Mouse (Mus musculus) myocyte (in vitro differentiated cells): ENCODE measurements at regions not wholly inside any gene's neighbourhood (a gene's known extent, or its start where the extent isn't known, plus 50 kb on each side); places are given as distances from the start of the nearest gene placed in this dataset.

Source experiments
- H3K27me3 ChIP-seq: one replicate; pipeline ENCODE4 v1.6.1; 2011; ENCODE audit not compliant: control insufficient read depth, insufficient read depth, insufficient read length
- H3K36me3 ChIP-seq: one replicate; pipeline ENCODE4 v1.6.1; 2011; ENCODE audit not compliant: control insufficient read depth, insufficient read depth
- H3K4me2 ChIP-seq: one replicate; pipeline ENCODE4 v1.6.1; 2011; ENCODE audit warnings: low read depth, control low read depth
- H3K4me3 ChIP-seq: one replicate; pipeline ENCODE4 v1.5.1; 2011; ENCODE audit warnings: mild to moderate bottlenecking, control low read depth, moderate library complexity
- H3K79me2 ChIP-seq: one replicate; pipeline ENCODE4 v1.6.1; 2011; ENCODE audit not compliant: control insufficient read depth, insufficient read depth
- H3ac ChIP-seq: one replicate; pipeline ENCODE4 v1.6.1; 2011; ENCODE audit not compliant: control insufficient read depth, insufficient read length
- CEBPB ChIP-seq: IDR thresholded peaks from 2 replicates; pipeline ENCODE4 v1.6.1; 2011; ENCODE audit warnings: mild to moderate bottlenecking, moderate library complexity; ENCODE audit not compliant: poor library complexity, insufficient read depth, severe bottlenecking
- E2F4 ChIP-seq: IDR thresholded peaks from one replicate; pipeline ENCODE4 v1.6.1; 2011; ENCODE audit warnings: mild to moderate bottlenecking, control low read depth, moderate library complexity; ENCODE audit not compliant: insufficient read depth
- MAX ChIP-seq: IDR thresholded peaks from one replicate; pipeline ENCODE4 v1.6.1; 2011; ENCODE audit warnings: low read depth, mild to moderate bottlenecking, control low read depth
- MYOD1 ChIP-seq, 3 experiments: IDR thresholded peaks; one replicate each; pipeline ENCODE4 v1.6.1; 2011; ENCODE audit warnings: control low read depth in 2 of 3, low read depth in 2 of 3, mild to moderate bottlenecking in 2 of 3, moderate library complexity in 1 of 3; ENCODE audit not compliant: insufficient read length in 2 of 3, control insufficient read depth in 1 of 3
- MYOG ChIP-seq, 3 experiments: IDR thresholded peaks; one replicate each; pipeline ENCODE4 v1.6.1; 2011; ENCODE audit warnings: control low read depth in 2 of 3, low read depth in 2 of 3, mild to moderate bottlenecking in 2 of 3; ENCODE audit not compliant: insufficient read length in 2 of 3, control insufficient read depth in 1 of 3, insufficient read depth in 1 of 3
- POLR2A ChIP-seq: IDR thresholded peaks from one replicate; pipeline ENCODE4 v1.6.1; 2011; ENCODE audit warnings: low read depth, mild to moderate bottlenecking, control low read depth, moderate library complexity; ENCODE audit not compliant: insufficient read length
- POLR2AphosphoS2 ChIP-seq: IDR thresholded peaks from one replicate; pipeline ENCODE4 v1.6.1; 2011; ENCODE audit warnings: low read depth, control low read depth; ENCODE audit not compliant: insufficient read length
- REST ChIP-seq: IDR thresholded peaks from one replicate; pipeline ENCODE4 v1.6.1; 2011; ENCODE audit warnings: mild to moderate bottlenecking, control low read depth, moderate library complexity; ENCODE audit not compliant: insufficient read depth, insufficient read length
- SRF ChIP-seq: IDR thresholded peaks from one replicate; pipeline ENCODE4 v1.6.1; 2011; ENCODE audit warnings: low read depth; ENCODE audit not compliant: control insufficient read depth, insufficient read length
- TCF12 ChIP-seq: IDR thresholded peaks from one replicate; pipeline ENCODE4 v1.6.1; 2011; ENCODE audit warnings: mild to moderate bottlenecking, control low read depth; ENCODE audit not compliant: poor library complexity, insufficient read depth, severe bottlenecking
- TCF3 ChIP-seq: IDR thresholded peaks from one replicate; pipeline ENCODE4 v1.6.1; 2011; ENCODE audit warnings: low read depth, control low read depth; ENCODE audit not compliant: insufficient read length
- USF1 ChIP-seq: IDR thresholded peaks from one replicate; pipeline ENCODE4 v1.6.1; 2011; ENCODE audit warnings: low read depth, mild to moderate bottlenecking, control low read depth, moderate library complexity

- Histone ChIP-seq H3K27me3 (no peaks in the 10 kb centered on the region), H3K4me2 (no peak overlapping the region), H3K4me3 (no peak overlapping the region), H3K36me3 (no peaks in the 10 kb centered on the region), H3ac (no peak overlapping the region), H3K79me2 (no peaks in the 10 kb centered on the region)
- TF ChIP-seq USF1 (no peak), E2F4 (no peak), MAX (no peak), TCF12 (no peak), TCF3 (no peak), MYOG (IDR thresholded peaks at IDR 0.05; ENCODE audit: control insufficient read depth in 1 of 3, insufficient read depth in 1 of 3, insufficient read length in 2 of 3, low read depth in 2 of 3) (no peak), CEBPB (no peak), MYOD1 (IDR thresholded peaks at IDR 0.05; ENCODE audit: control insufficient read depth in 1 of 3, insufficient read length in 2 of 3, low read depth in 2 of 3) (no peak), REST (no peak)
These were observed 60.3 kb downstream of the 4930544G11Rik start for GRCm38 (mm10) chr6:66012675-66013074.

- H3ac ChIP-seq, result no peak overlapping the region
- no peaks in the 10 kb centered on the region for H3K79me2 ChIP-seq
- TF ChIP-seq POLR2AphosphoS2 (no peak), USF1 (no peak), SRF (no peak), MAX (no peak), CEBPB (no peak), E2F4 (no peak), TCF3 (no peak), REST (no peak), MYOG (IDR thresholded peaks at IDR 0.05; ENCODE audit: control insufficient read depth in 1 of 3, insufficient read depth in 1 of 3, insufficient read length in 2 of 3, low read depth in 2 of 3) (no peak), POLR2A (no peak), TCF12 (no peak), MYOD1 (IDR thresholded peaks at IDR 0.05; ENCODE audit: control insufficient read depth in 1 of 3, insufficient read length in 2 of 3, low read depth in 2 of 3) (no peak)
- H3K36me3 ChIP-seq, result no peaks in the 10 kb centered on the region
- no peak overlapping the region for H3K4me2 ChIP-seq
- no peak overlapping the region for H3K4me3 ChIP-seq
- no peaks in the 10 kb centered on the region for H3K27me3 ChIP-seq
These were observed 71.1 kb downstream of the 4930544G11Rik start for GRCm38 (mm10) chr6:66023531-66023930.

- Histone ChIP-seq H3K4me2 (no peak overlapping the region), H3K4me3 (no peak overlapping the region), H3K36me3 (no peaks in the 10 kb centered on the region), H3K27me3 (no peaks in the 10 kb centered on the region), H3K79me2 (no peaks in the 10 kb centered on the region), H3ac (no peak overlapping the region)
- TF ChIP-seq MAX, result no peak
These were observed 84.4 kb downstream of the 4930544G11Rik start for GRCm38 (mm10) chr6:66036789-66037188.

GRCm38 (mm10) chr6:66051852-66052251, 99.4 kb downstream of the 4930544G11Rik start:
- no peaks in the 10 kb centered on the region for H3K27me3 ChIP-seq
- H3K36me3 ChIP-seq, result no peaks in the 10 kb centered on the region
- TF ChIP-seq MYOG (IDR thresholded peaks at IDR 0.05; ENCODE audit: control insufficient read depth in 1 of 3, insufficient read depth in 1 of 3, insufficient read length in 2 of 3, low read depth in 2 of 3) (no peak), CEBPB (no peak), SRF (no peak), TCF3 (no peak), MAX (no peak), TCF12 (no peak), USF1 (no peak), MYOD1 (IDR thresholded peaks at IDR 0.05; ENCODE audit: control insufficient read depth in 1 of 3, insufficient read length in 2 of 3, low read depth in 2 of 3) (no peak), POLR2AphosphoS2 (no peak), POLR2A (no peak), E2F4 (no peak), REST (no peak)
- H3K4me2 ChIP-seq, result no peak overlapping the region
- no peak overlapping the region for H3K4me3 ChIP-seq
- H3ac ChIP-seq, result no peak overlapping the region
- no peaks in the 10 kb centered on the region for H3K79me2 ChIP-seq

GRCm38 (mm10) chr6:66052386-66052785, 100.0 kb downstream of the 4930544G11Rik start:
- Histone ChIP-seq H3K79me2 (no peaks in the 10 kb centered on the region), H3K4me2 (no peak overlapping the region), H3K36me3 (no peaks in the 10 kb centered on the region), H3K4me3 (no peak overlapping the region), H3ac (no peak overlapping the region), H3K27me3 (no peaks in the 10 kb centered on the region)
- no peak for TF ChIP-seq TCF3
- TF ChIP-seq USF1, result no peak
- TF ChIP-seq MYOG (IDR thresholded peaks at IDR 0.05; ENCODE audit: control insufficient read depth in 1 of 3, insufficient read depth in 1 of 3, insufficient read length in 2 of 3, low read depth in 2 of 3), result no peak
- no peak for TF ChIP-seq SRF
